Mouse (Mus musculus) cerebellum, postnatal 10 days (tissue): ENCODE results near the gene Phf12.
"Not testable (repeated sequence)": the region's sequence is repeated elsewhere in the genome, so short reads cannot be mapped to it uniquely, and the experiment has no call there.

Experiments
- DNase-seq, 2 experiments: peaks; one replicate each; pipeline ENCODE4 v3.0.0; 2021; ENCODE audit warnings: mixed read lengths in 2 of 2

Gene Phf12

DNA sequence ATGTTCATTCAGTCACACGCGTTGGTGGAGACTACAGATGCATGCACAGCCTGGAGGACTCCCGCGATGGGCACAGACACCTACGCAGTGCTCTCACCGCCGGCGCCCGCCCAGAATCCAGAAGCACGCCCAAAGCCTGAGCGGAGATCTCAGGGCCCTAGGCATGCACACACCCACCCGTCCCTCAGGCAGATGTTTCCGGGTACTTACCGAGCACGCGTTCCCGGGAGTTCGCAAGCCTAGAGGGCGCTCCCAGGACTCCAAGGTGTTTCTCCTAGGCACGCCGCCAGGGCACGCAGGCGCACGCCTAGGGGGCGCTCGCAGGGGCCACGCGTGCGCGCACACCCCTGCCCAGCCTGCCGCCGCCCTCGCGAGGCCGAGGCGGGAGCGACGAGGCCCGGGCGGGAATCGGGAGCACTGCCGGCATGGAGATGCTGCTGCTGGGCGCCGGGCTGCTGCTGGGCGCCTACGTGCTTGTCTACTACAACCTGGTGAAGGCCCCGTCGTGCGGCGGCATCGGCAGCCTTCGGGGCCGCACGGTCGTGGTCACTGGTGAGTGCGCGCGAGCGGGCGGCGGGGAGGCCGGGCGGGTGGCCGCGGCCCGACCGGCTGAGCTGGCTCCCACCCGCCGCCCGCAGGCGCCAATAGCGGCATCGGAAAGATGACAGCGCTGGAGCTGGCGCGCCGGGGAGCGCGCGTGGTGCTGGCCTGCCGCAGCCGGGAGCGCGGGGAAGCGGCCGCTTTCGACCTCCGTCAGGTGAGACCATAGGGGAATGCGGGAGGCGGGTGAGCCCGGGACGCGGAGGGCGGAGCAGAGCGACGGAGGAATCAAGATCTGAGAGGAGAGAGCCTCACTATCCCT, 49.6 kb downstream of the Phf12 start, which contains the start of gene Dhrs13:
Gene Dhrs13 (plus strand): TSS at position 334 of the 862 bp plus-strand sequence.
- peak; percentile 96 to 97 for DNase-seq

DNA sequence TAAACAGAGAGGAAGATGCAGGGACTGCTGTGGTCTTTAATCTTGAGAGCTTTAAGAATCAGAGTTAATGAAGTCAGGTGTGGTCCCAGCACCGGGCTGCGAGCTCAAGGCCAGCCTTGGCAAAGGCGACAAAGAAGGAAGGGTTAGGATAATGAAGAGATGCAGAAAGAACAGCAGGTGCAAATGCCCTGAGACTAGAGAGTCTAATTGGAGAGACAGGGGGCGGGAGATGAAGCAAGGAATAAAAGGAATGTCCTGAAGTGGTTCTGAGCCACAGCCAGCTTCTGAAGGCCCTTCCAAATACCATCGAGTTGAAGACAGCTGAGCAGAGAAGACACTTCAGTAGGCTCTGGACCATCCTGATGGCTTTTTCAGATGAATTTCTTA, 50.2 kb downstream of the Phf12 start:
- no peak for DNase-seq

DNA sequence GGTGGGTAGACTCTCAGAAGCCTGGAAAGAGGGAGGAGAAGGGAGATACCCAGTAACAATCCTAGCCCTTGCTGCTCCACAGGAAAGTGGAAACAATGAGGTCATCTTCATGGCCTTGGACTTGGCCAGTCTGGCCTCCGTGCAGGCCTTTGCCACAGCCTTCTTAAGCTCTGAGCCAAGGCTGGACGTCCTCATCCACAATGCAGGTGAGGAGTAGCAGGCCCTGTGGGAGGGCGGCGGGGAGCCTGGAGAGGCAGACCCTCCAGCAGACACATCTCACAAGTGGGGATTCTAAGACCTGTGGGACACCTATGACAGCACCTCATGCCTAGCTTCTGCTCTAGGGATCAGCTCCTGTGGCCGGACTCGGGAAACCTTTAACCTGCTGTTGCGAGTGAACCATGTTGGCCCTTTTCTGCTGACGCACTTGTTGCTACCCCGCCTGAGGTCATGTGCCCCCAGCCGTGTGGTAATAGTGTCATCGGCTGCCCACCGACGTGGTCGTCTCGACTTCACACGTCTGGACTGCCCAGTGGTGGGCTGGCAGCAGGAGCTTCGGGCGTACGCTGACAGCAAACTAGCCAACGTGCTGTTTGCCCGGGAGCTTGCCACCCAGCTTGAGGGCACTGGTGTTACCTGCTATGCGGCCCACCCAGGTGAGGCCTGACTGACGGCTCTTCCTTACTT, 51.5 kb downstream of the Phf12 start:
- no peak for DNase-seq

DNA sequence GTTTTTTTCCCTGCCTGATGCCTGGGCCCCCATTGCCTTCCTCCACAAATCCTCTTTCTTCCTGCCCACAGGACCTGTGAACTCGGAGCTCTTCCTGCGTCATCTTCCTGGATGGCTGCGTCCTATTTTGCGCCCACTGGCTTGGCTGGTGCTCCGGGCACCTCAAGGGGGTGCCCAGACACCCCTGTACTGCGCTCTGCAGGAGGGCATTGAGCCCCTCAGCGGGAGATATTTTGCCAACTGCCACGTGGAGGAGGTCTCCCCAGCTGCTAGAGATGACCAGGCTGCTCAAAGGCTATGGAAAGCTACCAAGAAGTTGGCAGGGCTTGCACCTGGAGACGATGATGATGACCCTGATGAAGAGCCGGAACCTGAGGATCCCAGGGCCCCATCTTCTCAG, 54.2 kb downstream of the Phf12 start:
- DNase-seq, result no peak

DNA sequence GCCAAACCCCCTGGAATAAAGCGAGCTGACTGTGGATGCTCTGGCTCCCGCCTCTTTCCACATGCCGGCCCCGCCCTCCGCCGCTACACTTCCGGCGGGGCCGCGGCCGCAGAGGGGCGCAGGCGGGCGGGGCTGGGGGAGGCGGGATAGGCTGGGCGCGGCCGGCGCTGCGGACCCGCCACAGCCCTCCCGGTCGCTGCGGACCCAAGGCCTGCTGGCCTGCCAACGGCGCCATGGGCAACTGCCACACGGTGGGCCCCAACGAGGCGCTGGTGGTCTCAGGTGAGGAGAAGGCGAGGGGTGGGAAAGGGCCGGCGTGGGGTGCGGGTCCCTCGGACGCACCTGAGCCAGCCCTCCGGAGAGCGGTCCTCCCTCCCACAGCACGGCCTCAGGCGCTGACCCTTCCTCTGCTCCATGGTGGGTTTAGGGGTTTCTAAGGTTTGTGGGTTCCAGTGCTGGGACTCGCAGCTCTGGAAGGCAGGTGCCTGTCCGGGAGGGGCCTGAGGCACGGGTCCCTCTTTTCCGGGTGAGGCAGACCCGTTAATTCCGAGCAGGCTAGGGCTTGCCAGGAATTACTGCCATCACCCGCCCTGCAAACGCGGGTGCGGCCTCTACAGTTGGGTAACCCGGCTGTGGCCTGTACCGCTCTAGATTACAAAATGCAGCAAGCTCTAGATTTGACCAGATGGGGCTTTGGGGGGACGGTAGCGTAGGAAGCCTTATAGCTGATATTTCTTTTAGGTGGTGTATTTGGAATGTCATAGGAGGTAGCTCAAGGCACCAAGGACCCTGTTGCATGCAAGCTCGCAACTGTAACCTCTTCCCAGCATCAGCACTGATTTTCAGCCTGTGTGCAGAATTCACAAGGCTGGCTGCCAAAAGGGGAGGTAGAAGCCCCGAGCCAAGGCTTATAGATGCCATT, 55.5 kb downstream of the Phf12 start, which contains the start of gene Flot2:
Gene Flot2 (plus strand): TSS at position 101 of the 922 bp plus-strand sequence.
- DNase-seq, result peak; percentile 83 to 88

DNA sequence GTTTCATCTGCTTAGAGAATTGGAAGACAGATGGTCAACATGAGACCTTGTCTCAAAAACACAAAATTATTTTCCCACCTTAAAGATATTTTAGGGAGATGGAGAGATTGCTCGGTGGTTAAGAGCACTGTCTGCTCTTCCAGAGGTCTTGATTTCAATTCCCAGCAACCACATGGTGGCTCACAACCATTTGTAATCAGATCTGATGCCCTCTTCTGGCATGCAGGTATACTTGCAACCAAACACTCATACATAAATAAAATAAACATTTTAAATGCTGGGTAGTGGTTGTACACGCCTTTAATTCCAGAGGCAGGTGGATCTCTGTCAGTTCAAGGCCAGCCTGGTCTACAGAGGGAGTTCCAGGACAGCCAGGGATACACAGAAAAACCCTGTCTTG, 58.3 kb downstream of the Phf12 start:
- DNase-seq, result no peak

DNA sequence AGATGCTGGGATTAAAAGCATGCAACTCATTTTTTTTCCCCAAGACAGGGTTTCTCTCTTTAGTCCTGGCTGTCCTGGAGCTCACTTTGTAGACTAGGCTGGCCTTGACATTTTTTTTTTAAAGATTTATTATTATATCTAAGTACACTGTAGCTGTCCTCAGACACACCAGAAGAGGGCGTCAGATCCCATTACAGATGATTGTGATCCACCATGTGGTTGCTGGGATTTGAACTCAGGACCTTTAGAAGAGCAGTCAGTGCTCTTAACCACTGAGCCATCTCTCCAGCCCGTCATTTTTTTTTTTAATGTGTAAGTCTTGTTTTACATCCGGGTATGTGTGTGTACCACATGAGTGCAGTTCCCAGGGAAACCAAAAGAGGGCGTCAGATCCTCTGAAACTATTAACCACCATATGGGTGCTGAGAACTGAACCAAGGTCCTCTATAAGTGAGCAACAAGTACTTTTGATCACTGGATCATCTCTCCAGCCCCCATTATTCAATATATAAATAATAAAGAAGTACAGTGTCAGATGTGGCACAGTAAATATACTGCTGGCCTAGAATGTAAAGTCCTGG, 59.8 kb downstream of the Phf12 start:
- DNase-seq, result not testable (repeated sequence)

DNA sequence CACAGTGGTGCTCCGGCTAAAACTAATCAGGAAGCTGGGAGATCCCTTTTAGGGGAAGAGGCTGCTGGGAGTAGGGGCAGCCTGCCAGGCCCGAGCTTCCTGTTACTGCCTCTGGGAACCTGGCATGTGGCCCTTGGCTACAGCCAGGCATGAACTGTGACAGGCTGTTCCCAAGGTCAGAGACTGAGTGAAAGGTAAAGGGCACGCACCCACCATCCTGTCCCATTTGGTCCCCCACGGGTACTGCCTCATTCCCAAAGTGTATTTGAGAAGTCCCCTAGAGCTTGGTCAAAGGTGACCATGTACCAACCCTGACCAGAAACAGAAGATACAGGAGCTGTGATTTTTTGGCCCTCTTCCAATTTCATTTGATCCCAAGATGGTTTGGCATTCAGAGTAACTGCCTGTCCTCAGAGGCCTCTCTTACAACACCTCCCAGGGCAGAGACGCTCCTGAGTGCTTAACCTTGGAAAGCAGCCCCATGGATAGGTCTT, 62.3 kb downstream of the Phf12 start:
- DNase-seq, result peak; percentile 95

DNA sequence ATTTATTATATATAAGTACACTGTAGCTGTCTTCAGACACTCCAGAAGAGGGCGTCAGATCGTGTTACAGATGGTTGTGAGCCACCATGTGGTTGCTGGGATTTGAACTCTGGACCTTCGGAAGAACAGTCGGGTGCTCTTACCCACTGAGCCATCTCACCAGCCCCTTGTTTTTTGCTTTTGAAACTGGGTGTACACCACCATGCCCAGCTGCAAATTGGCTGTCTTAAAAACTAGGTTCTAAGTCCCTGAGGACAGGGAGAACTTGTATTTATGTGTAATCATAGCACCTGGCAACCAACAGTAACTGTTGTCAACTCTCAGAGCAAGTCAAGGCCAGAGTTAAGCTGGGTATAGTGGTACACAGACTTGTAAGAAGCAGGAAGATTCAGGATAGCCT, 66.1 kb downstream of the Phf12 start:
- not testable (repeated sequence) for DNase-seq

DNA sequence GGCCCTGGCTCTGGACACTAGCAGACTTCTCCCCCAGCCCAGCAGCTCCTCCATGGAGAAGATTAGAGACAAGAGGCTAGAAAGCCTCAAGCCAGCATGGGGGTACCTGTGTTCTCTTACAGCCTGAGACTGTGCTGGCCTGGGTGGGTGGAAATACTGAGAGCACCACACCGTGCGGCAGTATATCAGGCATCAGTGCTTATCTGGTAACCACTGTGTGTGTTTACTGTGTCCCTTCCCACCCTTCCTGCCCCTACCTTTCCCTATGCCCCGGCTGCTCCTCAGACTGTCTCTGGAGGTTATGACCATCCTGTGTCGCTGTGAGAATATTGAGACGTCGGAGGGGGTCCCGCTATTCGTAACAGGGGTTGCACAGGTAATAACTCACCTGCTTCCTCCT, 70.5 kb downstream of the Phf12 start:
- DNase-seq, result no peak

DNA sequence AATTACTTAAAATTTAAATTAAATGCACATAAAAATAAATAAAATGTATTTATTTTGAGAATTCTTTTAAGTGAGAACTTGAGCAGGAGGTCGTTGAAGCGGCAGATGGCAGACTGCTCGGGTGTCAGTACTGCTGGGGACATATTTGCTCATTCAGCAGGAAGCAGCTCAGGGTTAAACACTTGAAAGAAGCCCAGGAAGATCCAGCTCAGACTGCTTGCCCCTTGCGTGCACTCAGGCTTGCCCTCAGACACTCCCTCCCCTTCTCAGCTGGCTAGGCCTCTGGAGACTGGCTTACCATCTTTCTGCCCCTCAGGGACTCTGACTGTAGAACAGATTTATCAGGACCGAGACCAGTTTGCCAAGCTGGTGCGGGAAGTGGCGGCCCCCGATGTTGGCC, 74.4 kb downstream of the Phf12 start:
- DNase-seq, result no peak

DNA sequence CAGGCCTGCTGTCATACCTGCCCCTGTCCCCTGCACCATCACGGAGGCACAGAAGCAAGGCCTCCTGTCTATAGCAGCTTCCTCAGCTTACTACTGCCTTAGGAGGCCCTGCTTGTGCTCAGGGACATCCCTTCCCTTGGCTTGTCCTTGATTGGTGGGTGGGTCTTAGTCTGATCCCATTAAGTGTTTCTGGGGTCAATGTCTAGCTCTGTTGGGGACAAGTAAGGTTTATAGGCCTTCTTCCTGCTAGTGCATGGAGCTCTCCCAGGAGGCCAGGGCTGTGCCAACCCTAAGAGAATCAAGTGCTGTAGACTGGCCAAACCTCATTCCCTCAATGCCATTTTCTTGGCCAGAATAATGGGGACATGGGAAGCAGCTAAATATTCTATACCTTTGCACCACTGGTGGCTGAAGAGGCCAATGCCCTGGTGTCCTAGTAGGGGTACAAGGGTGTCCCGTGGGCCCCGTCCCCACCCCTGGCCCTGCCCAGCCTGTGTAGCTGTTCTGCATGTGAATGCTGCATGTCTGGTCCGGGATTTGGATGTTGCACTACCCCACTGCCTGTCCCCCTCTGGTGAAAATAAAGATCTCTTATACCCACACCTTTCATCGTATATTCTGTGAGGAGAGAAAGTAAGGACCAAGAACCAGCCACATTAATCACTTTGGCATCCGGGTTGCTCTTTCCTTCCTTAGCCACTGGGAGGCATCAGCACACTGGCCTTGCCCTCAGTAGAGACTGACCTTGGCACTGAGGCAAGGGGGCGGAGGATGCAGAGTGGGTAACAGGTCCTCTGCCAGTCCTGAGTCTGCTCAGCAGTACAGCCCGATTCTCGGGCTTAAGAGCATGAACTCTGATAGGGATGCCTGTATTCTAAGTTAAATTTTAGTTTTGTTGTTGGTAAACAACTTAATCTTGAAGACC, 77.5 kb downstream of the Phf12 start:
- peak; percentile 93 to 95 for DNase-seq

DNA sequence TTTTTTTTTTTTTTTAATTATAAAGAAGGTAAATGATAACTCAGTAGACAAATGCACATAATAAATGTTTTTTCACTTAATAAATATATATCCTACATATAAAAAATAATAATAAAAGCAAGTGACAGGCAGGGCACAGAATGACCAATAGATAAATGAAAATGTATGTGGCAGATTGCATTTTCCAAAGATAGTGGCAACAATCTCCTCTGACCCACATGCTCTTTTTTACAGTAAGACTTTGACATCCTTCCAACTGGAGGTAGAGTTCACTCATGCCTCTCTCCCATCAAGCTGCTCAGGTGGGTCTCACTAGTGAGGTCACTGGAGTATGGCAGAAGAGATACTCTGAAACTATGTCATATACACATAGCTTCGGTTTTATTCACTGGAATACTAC, 80.0 kb downstream of the Phf12 start:
- DNase-seq, result no peak

DNA sequence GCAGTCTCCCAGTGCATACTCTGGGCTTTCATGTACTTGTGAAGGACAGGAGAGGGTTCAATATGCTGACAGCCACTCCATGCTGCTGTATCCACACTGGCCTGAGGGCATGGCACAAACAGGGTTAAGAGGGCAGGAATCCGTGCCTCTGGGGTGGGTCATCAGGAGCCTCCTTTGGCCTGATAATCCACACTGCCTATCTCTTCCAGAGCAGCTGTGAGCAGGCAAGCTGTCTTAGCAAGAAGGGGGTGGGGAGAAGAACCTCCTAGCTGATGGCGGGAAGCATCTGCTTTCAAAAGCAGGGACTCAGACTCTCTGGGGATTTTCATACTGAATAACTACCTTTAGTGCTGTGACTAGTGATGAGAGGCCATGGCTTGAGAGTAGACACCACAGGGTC, 83.4 kb downstream of the Phf12 start:
- no peak for DNase-seq

DNA sequence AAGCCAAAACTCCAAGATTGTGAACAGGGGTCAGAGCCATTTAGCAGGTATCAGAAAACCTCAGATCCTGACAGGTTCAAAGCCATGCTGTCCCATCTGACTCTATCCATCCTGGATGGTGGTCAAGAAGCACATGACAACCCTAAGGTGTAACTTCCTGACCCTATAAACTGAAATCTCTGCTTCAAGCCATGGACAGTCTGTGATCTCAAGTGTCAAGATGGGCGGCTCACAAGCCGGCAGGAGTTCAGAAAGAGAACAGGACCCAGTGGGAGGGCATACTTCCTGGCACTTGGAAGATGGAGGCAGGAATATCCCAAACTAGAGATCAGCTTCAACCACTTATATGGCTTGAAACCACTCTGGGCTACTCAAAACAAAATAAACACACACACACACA, 84.1 kb downstream of the Phf12 start:
- no peak for DNase-seq

DNA sequence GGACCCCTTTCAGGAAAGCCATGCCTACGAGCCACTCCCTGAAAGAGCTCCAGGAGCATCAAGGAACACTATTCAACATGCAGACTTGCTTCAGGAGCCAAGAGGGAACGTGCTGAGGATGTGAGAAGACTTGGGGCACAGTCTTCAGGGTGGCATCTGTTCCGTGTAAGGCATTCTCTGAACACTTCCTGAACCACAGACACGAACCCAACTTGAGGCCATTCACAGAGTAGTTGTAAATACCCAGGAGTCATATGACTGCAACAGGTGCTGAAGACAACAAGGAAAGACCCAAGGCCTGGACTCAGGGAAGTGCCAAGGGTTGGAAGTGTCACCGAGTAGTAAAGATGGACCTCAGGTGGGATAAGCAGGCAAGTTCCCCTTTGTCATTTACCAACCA, 85.0 kb downstream of the Phf12 start:
- DNase-seq, result no peak

DNA sequence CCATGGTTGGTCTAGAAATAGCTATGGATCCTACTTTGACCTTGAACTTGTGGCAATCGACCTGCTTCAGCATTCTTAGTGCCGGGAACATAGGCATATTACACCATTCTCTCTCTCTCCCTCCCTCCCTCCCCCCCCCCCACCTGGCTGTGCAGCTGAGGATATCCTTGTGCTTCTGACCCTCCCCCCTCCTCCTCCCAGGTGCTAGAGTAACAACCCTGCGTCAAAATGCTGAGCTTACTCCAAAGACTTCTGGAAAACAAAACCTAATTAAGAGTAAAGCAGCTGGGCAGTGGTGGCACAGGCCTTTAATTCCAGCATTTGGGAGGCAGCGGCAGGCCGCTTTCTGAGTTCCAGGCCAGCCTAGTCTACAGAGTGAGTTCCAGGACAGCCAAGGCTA, 86.6 kb downstream of the Phf12 start:
- no peak for DNase-seq

DNA sequence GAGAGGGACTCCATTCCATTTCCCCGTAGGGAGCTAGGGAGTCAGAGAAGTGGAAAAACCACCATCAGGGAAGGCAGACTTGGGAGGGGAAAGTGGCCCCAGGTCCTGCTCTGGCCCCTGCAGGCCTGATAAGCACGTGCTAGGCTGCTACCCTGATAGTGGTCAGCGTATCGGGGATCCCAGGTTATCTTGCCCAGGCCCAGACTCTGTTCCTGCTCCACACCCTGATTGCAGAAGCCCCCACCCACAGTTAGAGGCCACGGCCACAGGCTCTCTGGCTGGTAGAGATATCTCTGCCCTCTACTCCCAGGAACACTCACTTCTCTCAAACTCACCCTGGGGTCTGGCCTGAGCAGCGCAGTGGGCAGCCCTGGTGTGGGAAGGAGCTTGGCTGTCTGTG, 87.1 kb downstream of the Phf12 start:
- DNase-seq, result no peak

DNA sequence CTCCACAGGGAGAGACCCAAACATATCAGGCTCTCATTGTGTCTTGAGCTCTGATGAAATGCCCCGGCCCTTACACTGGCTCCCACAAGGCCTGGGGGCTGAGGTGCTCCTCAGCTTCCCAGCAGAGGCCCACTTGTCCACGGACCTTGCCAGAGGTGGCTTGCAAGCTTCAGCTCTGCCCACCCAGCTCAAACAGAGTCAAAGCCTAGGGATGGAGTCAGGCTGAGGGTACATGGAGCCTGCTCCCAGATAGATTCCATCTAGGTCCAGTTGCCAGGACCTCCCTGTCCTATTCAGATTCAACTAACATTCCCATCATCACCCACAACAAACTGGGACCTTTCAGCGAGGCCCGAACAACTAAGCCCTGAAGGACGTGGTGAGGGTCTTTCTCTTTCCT, 89.4 kb downstream of the Phf12 start:
- DNase-seq, result no peak

DNA sequence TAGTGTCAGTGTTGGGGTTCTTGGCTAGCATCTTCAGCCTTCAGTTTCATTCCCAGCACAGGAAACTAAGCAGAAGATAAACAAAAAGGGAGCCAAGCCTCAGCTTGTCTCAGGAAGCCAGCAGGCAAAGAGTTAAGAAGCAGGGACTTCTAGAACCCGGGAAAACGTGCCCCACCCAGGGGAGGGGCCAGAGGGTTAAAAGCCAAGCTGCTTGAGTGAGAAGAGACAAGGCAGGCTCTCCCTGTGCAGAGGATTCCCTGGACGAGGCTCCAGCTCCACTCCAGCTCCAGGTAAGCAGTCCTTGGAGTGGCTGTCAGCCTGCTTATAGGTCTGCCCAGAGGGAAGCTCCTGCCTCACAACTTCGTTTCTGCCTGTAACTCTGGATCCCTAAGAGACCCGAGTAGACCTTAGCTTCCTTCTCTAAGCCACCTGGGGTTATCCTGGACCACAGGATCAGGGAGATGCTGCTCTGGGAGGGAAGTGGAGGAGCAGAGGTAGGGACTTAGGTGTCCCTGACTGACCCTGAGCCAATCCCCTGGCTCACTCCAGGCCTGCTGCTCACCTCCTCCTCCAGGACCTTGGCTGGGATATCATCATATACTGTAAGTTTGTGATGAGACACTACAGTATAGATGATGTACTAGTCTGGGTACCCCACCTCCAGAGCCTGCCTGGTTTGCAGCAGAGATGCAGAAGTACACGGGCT, 90.0 kb downstream of the Phf12 start:
- DNase-seq, result no peak
